Mouse (Mus musculus) stomach, postnatal 0 days (tissue): ENCODE measurements at regions not wholly inside any gene's neighbourhood (a gene's known extent, or its start where the extent isn't known, plus 50 kb on each side); places are given as distances from the start of the nearest gene placed in this dataset.
A peak's percentile ranks its signal among the peaks of the same experiment; 100 is the strongest.

ENCODE experiments used
- ATAC-seq: fragments of 200-750 bp; cut with Nextera tagmentation; 2 replicates; pipeline ENCODE4 v1.8.0; 2017; ENCODE audit not compliant: low FRiP score, low TSS enrichment
- DNase-seq: peaks from one replicate; pipeline ENCODE4 v3.0.0-alpha.2; 2016; ENCODE audit warnings: low spot score
- H3K27ac ChIP-seq: fragments of 300-500 bp; sonication (generic); replicated peaks from 2 replicates; pipeline ENCODE4 v1.5.1; 2014; ENCODE audit warnings: mild to moderate bottlenecking, control low read depth
- H3K27me3 ChIP-seq: fragments of 300-500 bp; sonication (generic); 2 replicates; pipeline ENCODE4 v1.6.1; 2014; ENCODE audit warnings: low read length; ENCODE audit not compliant: control insufficient read depth, insufficient read depth
- H3K36me3 ChIP-seq: fragments of 300-500 bp; sonication (generic); 2 replicates; pipeline ENCODE4 v1.6.1; 2014; ENCODE audit warnings: low read length, mixed read lengths; ENCODE audit not compliant: control insufficient read depth, insufficient read depth
- H3K4me1 ChIP-seq: fragments of 300-500 bp; sonication (generic); replicated peaks from 2 replicates; pipeline ENCODE4 v1.6.1; 2014; ENCODE audit warnings: antibody characterized with exemption; ENCODE audit not compliant: control insufficient read depth, insufficient read depth
- H3K4me2 ChIP-seq: fragments of 300-500 bp; sonication (generic); replicated peaks from 2 replicates; pipeline ENCODE4 v1.6.1; 2014; ENCODE audit warnings: low read depth, mild to moderate bottlenecking, control low read depth, moderate library complexity
- H3K4me3 ChIP-seq: fragments of 300-500 bp; sonication (generic); 2 replicates; pipeline ENCODE4 v1.5.1; 2014; ENCODE audit warnings: low read depth, low read length, control low read depth
- H3K9ac ChIP-seq: fragments of 300-500 bp; sonication (generic); 2 replicates; pipeline ENCODE4 v1.6.1; 2014; ENCODE audit warnings: mild to moderate bottlenecking, low read length, control low read depth, mixed read lengths
- H3K9me3 ChIP-seq: fragments of 300-500 bp; sonication (generic); 2 replicates; pipeline ENCODE4 v1.6.1; 2016; ENCODE audit warnings: low read length; ENCODE audit not compliant: control insufficient read depth
- CTCF ChIP-seq: IDR thresholded peaks from 2 replicates; pipeline ENCODE4 v1.5.1; 2016; ENCODE audit warnings: antibody characterized with exemption, low read depth, mild to moderate bottlenecking, moderate library complexity
- EP300 ChIP-seq: optimal IDR thresholded peaks from 2 replicates; pipeline ENCODE3; 2016; ENCODE audit warnings: antibody characterized with exemption
- WGBS: fragments of 180-500 bp; shearing (Covaris S2); extraction: QIAGEN DNeasy Blood & Tissue Kit; methylation state at CpG from one replicate; pipeline ENCODE4 v1.1.7; 2014; 5-methylcytosine and 5-hydroxymethylcytosine counted together

GRCm38 (mm10) chr3:106879994-106880393 lies 53.9 kb upstream of the Olfr266 start:
- no peaks in the 10 kb centered on the region for H3K27me3 ChIP-seq
- no peak overlapping the region for H3K4me3 ChIP-seq
- peak; percentile 57 for TF ChIP-seq CTCF
- no peak for TF ChIP-seq EP300
- no peaks in the 10 kb centered on the region for H3K4me1 ChIP-seq
- no peaks in the 10 kb centered on the region for H3K9me3 ChIP-seq
- DNase-seq: no peak
- H3K27ac ChIP-seq: no peak overlapping the region
- no peak overlapping the region for H3K9ac ChIP-seq
- no peak for ATAC-seq
- no peaks in the 10 kb centered on the region for H3K36me3 ChIP-seq
- H3K4me2 ChIP-seq: no peak overlapping the region

GRCm38 (mm10) chr3:106903198-106903597 lies 77.1 kb upstream of the Olfr266 start:
- Histone ChIP-seq H3K4me3 (no peak overlapping the region), H3K27ac (no peak overlapping the region), H3K9ac (no peak overlapping the region), H3K4me2 (no peak overlapping the region), H3K9me3 (no peaks in the 10 kb centered on the region), H3K36me3 (no peaks in the 10 kb centered on the region), H3K27me3 (no peaks in the 10 kb centered on the region), H3K4me1 (no peaks in the 10 kb centered on the region)
- ATAC-seq: no peak
- 29% methylated on average over 2 of the region's 2 CpGs for WGBS
- no peak for TF ChIP-seq EP300
- peak; percentile 70 for TF ChIP-seq CTCF
- no peak for DNase-seq

- Histone ChIP-seq H3K4me2 (no peak overlapping the region), H3K4me1 (no peaks in the 10 kb centered on the region), H3K27me3 (no peaks in the 10 kb centered on the region), H3K4me3 (no peak overlapping the region), H3K9me3 (no peaks in the 10 kb centered on the region), H3K27ac (no peak overlapping the region), H3K36me3 (no peaks in the 10 kb centered on the region), H3K9ac (no peak overlapping the region)
- no peak for DNase-seq
- ATAC-seq: no peak
- WGBS: 68% methylated on average over 3 of the region's 3 CpGs
- no peak for TF ChIP-seq CTCF
- no peak for TF ChIP-seq EP300
Measured at GRCm38 (mm10) chr3:106906668-106907067, 80.6 kb upstream of the Olfr266 start.

GRCm38 (mm10) chr3:106936067-106936466 lies 99.9 kb upstream of the Kcna3 start:
- Histone ChIP-seq H3K4me1 (no peaks in the 10 kb centered on the region), H3K4me2 (no peak overlapping the region), H3K27ac (no peak overlapping the region), H3K9ac (no peak overlapping the region), H3K36me3 (no peaks in the 10 kb centered on the region), H3K27me3 (no peaks in the 10 kb centered on the region), H3K9me3 (0 out of 2 replicates have a peak, but pooled peaks cover 4% of the 10 kb centered on the region), H3K4me3 (no peak overlapping the region)
- ATAC-seq (no peak), DNase-seq (no peak)
- TF ChIP-seq CTCF (no peak), EP300 (no peak)

GRCm38 (mm10) chr3:106940095-106940494 lies 95.9 kb upstream of the Kcna3 start:
- H3K4me3 ChIP-seq: no peak overlapping the region
- WGBS: 56% methylated on average over 3 of the region's 3 CpGs
- TF ChIP-seq EP300 (no peak), CTCF (peak; percentile 57)
- H3K27me3 ChIP-seq: no peaks in the 10 kb centered on the region
- no peaks in the 10 kb centered on the region for H3K36me3 ChIP-seq
- no peaks in the 10 kb centered on the region for H3K9me3 ChIP-seq
- no peak overlapping the region for H3K9ac ChIP-seq
- ATAC-seq (no peak), DNase-seq (no peak)
- H3K4me2 ChIP-seq: no peak overlapping the region
- H3K27ac ChIP-seq: no peak overlapping the region
- no peaks in the 10 kb centered on the region for H3K4me1 ChIP-seq

GRCm38 (mm10) chr3:106955555-106956446 lies 80.2 kb upstream of the Kcna3 start:
- no peaks in the 10 kb centered on the region for H3K4me1 ChIP-seq
- no peak overlapping the region for H3K4me3 ChIP-seq
- no peak for DNase-seq
- no peak overlapping the region for H3K27ac ChIP-seq
- H3K9me3 ChIP-seq: no peaks in the 10 kb centered on the region
- H3K4me2 ChIP-seq: no peak overlapping the region
- 19% methylated on average over 9 of the region's 9 CpGs for WGBS
- no peak overlapping the region for H3K9ac ChIP-seq
- ATAC-seq: no peak
- TF ChIP-seq CTCF: no peak
- no peaks in the 10 kb centered on the region for H3K27me3 ChIP-seq
- no peaks in the 10 kb centered on the region for H3K36me3 ChIP-seq
